Mouse (Mus musculus): ENCODE measurements around the gene Klra1. TPM values are rescaled to one million over a fixed set of nuclear protein-coding genes. Genes with fewer than 3 reads are reported as not detected.

Klra1 gene
- polyA plus RNA-seq, 1 experiment from 2014 or later: not detected

Other genes with a start within 250 kb of the Klra1 start
- not detected in 2 replicates for gene Klra9, start 193.8 kb downstream of the Klra1 start, polyA plus RNA-seq (2015; fragmentation: Nextera tagmentation; extraction: Ambion mirVana)
- gene Klra7, start 153.6 kb downstream of the Klra1 start, polyA plus RNA-seq (2015; fragmentation: Nextera tagmentation; extraction: Ambion mirVana): not detected in 2 replicates
- gene Klra10, start 104.9 kb downstream of the Klra1 start, polyA plus RNA-seq (2015; fragmentation: Nextera tagmentation; extraction: Ambion mirVana): not detected in 2 replicates
- gene Klra3, start 49.3 kb downstream of the Klra1 start, polyA plus RNA-seq (2015; fragmentation: Nextera tagmentation; extraction: Ambion mirVana): not detected in 2 replicates

Data from intestine, embryonic 16.5 days (tissue).